Mouse (Mus musculus) ES-Bruce4 (cell line): ENCODE results near the gene Kcnip1.

Experiments used
- CTCF ChIP-seq: IDR thresholded peaks from one replicate; pipeline ENCODE4 v1.8.1; 2011; ENCODE audit warnings: low read depth, low read length
- EP300 ChIP-seq: IDR thresholded peaks from 2 replicates; pipeline ENCODE4 v1.6.1; 2011; ENCODE audit warnings: low read depth, low read length; ENCODE audit not compliant: insufficient read depth

GRCm38 (mm10) chr11:34000416-34000815 is 7.5 kb upstream of the Kcnip1 start:
- no peak for TF ChIP-seq EP300
- no peak for TF ChIP-seq CTCF
